Mouse (Mus musculus) spleen, postnatal 0 days (tissue): ENCODE measurements around the gene Washc4. TPM values are rescaled to one million over a fixed set of nuclear protein-coding genes. Genes with fewer than 3 reads are reported as not detected.

Experiments
- polyA plus RNA-seq: library from polyadenylated mRNA; unstranded; fragments of >200 nt; fragmentation: Nextera tagmentation; extraction: Ambion mirVana; gene quantifications from 2 replicates; pipeline ENCODE4 v1.2.1, GENCODE M21; 2015

The Washc4 gene
- 14.3 and 14.7 TPM in 2 replicates for polyA plus RNA-seq

DNA sequence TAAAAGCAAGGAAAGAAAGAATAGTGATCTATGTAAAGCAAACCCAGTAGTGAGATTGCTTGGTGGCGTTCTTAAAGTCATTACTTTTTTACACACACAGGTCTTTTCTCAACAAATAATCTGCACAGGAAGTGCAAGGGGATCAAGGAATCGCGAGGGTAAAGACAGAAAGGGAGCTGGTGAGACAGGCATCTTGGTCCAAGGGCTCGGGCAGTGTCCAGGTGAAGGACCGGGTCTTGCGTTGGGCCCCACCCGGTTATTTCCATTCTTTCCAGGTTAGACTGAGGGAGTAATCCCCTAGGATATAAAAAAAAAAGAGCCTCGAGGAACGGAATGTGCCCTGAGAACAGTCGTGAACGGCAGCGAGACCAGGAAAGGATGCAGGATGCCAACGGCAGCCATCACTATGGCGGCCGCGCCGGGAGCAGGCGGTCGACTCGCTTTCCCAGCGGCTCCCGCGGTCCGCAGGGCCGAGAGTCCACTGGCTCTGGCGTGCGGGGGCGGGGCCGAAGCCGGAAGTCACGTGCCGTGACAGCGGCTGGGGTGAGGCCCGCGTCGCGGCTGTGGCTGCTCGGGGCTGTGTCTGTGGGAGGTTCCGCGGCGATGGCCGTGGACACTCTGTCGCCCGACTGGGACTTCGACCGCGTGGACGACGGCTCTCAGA lies at the start of gene Washc4:
TSS of gene Washc4 (plus strand) at position 314 of the 664 bp plus-strand sequence.

DNA sequence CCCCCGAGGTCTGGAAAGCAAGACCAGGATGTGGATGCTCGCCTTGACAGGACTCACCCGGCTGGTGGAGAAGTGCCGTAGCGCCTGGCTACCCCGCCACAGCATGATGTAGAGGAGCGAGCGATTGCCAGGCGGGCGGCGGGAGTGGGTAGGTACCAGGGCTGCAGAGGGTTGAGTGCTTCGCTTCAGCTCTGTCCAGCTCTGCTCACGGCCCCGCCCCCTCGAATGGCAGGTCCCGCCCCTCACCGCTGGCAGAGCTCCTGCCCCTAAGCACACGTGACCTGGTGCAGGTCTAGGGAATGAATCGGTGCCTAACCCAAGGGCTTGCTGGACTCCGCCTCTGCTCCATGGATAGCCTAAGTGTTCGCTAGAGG lies 9.7 kb upstream of the Washc4 start, which contains the start of gene Aldh1l2:
TSS of gene Aldh1l2 (minus strand) at position 231 of the 374 bp plus-strand sequence.

Other genes starting within 250 kb of the Washc4 start
- 0.15 and 0.22 TPM in 2 replicates for gene Slc41a2, start 205.9 kb upstream of the Washc4 start, polyA plus RNA-seq
- 0.31 and 0.32 TPM in 2 replicates for gene D10Wsu102e, start 183.5 kb upstream of the Washc4 start, polyA plus RNA-seq
- 0.04 and 0.15 TPM in 2 replicates for gene Aldh1l2, start 9.6 kb upstream of the Washc4 start, polyA plus RNA-seq
- gene Appl2, start 105.0 kb downstream of the Washc4 start, polyA plus RNA-seq = 8.5 and 11.8 TPM in 2 replicates
- 1.2 and 1.3 TPM in 2 replicates for gene 1500009L16Rik, start 179.1 kb downstream of the Washc4 start, polyA plus RNA-seq